Mouse (Mus musculus): Measurements from ENCODE around the gene Sbf1.
A peak's percentile ranks its signal among the peaks of the same experiment; 100 is the strongest.

The Sbf1 gene

DNA sequence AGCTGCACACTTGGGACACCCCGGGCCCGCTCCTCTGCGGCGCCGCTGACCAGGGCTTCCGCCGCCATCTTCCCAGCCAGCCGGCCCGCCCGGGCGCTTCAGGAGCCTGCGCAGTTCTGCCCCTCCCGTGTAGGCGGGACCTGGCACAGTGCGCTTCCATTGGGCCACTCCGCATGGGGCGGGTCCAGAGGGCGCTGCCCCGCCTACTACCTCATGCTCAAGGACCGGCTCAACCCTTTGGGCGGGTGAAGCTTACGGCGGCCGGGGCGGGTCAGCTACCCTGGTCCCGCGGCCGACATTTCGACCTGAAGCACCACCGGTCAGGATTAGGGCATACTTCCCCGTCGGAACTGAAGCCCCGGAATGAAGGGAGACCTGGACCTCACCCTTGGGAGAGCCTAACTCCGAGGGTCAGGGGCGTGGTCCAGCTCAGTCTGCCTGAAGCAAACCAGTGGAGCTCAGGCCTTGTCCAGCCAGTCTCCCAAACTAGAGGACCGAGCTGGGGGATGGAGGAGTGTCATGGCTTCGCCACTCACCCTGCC, at the start of gene Sbf1:
TSS of gene Sbf1 (minus strand) at position 122 of the 542 bp plus-strand sequence.
- DNase-seq (ENCODE audit: low spot score in 2 of 2) = peak; percentile 92 to 97

DNA sequence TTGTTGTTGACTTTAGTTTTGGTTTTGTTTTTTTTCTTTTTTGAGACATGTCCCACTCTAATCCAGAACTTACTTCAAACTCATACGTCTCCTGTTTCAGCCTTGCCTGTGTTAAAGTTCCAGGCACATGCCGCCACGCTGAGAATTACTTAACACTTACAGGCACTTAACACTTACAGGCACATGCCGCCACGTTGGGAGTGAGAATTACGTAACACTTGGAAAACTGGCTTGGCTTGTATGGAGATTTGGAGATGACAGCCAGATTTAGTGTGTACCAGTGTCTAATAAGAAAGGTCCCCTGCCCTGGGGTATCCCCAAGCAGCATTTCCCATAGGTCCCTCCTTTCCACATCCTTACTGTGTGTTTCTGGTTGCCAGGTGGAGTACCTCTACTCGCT, 47.9 kb upstream of the Sbf1 start:
- no peak for DNase-seq (ENCODE audit: low spot score in 2 of 2)

DNA sequence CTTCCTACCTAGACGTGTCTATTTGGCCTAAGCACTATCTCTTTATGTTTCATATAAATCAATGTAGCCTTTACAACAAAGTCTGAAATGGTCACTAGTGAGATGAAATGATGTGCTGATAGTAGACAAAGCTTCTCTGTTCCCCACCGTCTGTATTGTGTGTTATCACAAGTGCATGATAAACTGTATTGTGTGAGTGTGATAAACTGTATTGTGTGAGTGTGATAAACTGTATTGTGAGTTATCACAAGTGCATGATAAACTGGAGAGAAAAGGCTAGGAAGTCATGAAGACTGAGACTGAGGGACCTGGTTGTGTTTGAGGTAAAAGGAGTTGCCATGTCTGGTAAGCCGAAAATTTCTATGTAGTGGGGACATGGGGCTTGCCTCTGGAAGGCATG, 43.7 kb upstream of the Sbf1 start:
- no peak for DNase-seq (ENCODE audit: low spot score in 2 of 2)

GRCm38 (mm10) chr15:89356372-89356771, 41.3 kb upstream of the Sbf1 start:
- peak in 1 of 2 experiments; percentile 72 for DNase-seq (ENCODE audit: low spot score in 2 of 2)

GRCm38 (mm10) chr15:89355241-89356187, 40.4 kb upstream of the Sbf1 start, which contains the start of the genes Lmf2 and Ncaph2:
TSS of gene Lmf2 (minus strand) at chr15:89355659.
TSS of gene Ncaph2 (plus strand) at chr15:89355719.
- DNase-seq (ENCODE audit: low spot score in 2 of 2) = peak; percentile 87 to 95

DNA sequence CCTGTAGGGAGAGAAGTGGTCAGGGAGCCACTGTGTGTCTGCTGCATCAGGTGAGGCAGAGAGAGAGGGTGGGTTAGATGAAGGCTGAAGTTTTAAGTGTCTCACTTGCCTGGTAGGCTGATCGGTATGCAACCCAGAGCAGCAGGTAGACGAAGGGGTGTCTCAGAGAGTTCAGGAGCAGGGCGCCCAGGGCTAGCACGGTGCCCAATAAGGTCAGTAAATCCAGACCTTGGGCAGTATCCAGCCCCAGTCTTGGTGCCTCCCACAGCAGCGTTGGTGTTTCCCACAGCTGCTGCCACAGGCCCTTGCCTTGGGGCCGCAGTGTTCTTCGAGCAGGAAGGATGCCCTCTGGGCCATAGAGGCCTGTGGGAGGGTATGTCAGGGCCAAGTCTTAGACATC, 39.3 kb upstream of the Sbf1 start:
- no peak for DNase-seq (ENCODE audit: low spot score in 2 of 2)

DNA sequence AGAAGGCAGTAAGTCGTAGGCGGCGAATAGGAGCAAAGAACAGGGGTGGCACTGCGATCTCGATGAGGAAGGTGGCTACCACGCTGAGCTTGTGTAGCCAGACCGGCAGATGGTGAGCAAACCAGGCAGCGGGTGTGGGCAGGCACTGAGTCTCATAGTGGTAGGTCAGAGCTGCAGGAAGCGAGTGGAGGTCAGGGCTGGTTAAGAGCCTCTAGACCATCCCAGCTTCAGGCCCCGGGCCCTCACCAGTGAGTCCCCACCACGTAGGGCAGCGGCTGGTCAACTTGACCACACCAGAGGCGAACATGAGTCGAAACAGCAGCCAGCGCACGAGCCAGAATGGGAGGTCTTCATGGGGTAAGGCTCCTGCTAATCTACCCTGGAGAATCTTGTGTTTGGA, 38.7 kb upstream of the Sbf1 start:
- no peak for DNase-seq (ENCODE audit: low spot score in 2 of 2)

DNA sequence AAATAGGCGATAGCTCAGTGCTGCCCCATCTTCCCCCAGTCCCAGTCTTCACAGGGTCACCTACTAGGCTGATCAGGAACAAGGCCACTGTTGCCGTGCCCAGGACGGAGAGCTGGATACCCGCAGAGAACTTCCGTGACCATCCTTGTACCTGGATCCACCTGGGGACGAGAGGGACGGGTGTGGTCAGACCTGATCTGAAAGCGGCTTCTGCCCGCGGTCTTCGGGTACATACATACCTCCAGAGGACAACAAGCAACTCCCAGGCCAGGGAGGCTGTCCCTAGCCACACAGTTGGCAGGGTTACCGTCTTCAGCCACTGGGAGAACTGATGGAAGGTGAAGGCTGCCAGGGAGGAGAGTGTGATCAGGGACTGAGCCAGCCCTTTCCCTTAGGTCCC, 37.7 kb upstream of the Sbf1 start:
- no peak for DNase-seq (ENCODE audit: low spot score in 2 of 2)

DNA sequence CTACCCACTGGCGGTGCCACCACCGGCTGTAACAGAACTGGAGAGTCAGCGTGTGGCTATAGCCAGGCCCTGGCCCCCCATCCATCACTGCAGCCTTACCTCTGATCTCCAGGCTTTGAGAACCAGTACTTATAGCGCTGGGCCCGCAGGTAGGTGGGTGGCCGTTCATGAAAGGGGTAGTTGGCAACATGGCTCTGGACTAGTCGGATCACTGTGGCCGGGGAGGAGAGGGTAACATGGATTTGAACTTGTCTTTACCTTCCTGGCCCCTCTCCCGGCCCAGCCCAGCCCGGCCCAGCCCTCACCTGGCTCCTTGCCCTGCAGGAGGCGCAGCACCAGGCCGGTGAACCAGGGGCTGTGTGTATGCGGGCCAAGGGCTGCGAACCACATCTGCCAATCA, 36.9 kb upstream of the Sbf1 start:
- no peak for DNase-seq (ENCODE audit: low spot score in 2 of 2)

DNA sequence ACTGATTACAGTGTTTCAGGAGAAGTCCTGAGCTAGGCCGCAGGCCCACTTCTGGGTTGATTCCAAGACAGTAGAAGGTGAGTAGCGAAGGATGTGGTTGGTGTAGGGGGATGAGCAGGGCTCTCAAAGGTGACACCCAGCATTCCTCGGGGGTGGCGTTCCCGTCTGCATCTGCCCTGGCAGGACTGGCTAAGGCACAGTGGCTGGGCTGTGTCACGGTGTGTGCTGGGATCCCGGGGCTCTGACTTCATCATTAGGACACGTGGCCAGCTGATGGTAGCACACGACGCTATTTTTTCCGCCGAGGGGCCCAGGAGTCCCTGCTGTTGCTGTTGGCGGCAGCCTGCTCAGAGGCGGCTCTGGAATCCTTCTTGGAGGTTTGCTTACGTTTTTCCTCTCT, 36.2 kb upstream of the Sbf1 start:
- DNase-seq (ENCODE audit: low spot score in 2 of 2) = no peak

DNA sequence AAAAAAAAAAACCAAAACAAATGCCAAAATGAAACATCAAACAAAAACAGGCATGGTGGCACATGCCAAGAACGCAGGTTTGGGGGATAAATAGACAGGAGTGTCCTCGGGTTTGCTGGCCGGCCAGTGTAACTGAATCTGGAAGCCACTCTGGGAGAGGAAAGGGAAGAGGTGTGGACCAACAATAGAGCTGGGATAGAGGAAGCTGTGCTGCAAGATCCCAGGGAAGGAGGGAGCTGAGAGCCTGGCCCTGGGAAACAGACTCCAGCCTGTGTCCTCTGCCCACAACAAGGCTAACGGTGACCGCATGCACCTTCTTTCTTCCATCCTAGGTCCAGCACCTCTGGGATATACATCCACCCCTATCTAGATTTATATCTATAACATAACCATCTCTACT, 35.3 kb upstream of the Sbf1 start:
- no peak for DNase-seq (ENCODE audit: low spot score in 2 of 2)

- no peak for DNase-seq (ENCODE audit: low spot score in 2 of 2)
Measured at GRCm38 (mm10) chr15:89343325-89343724, 28.2 kb upstream of the Sbf1 start.

GRCm38 (mm10) chr15:89341678-89342077, 26.6 kb upstream of the Sbf1 start:
- no peak for DNase-seq (ENCODE audit: low spot score in 2 of 2)

- no peak for DNase-seq (ENCODE audit: low spot score in 2 of 2)
Measured at GRCm38 (mm10) chr15:89340136-89340535, 25.0 kb upstream of the Sbf1 start.

GRCm38 (mm10) chr15:89339696-89340095, 24.6 kb upstream of the Sbf1 start:
- DNase-seq (ENCODE audit: low spot score in 2 of 2) = no peak

DNA sequence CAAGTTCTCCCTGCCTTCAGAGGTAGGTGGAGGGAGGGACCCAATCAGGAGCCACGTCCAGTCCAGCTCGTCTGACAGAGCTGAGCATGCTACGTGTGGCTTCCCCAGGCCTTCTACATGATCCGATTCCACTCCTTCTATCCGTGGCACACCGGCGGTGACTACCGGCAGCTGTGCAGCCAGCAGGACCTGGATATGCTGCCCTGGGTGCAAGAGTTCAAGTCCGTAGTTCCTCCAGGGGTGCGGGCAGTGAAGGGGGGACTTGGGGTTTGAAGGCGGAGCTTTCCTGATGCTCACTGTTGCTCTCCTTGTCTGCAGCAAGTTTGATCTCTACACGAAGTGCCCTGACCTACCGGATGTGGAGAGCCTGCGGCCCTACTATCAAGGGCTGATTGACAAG, 21.3 kb upstream of the Sbf1 start:
- no peak for DNase-seq (ENCODE audit: low spot score in 2 of 2)

DNA sequence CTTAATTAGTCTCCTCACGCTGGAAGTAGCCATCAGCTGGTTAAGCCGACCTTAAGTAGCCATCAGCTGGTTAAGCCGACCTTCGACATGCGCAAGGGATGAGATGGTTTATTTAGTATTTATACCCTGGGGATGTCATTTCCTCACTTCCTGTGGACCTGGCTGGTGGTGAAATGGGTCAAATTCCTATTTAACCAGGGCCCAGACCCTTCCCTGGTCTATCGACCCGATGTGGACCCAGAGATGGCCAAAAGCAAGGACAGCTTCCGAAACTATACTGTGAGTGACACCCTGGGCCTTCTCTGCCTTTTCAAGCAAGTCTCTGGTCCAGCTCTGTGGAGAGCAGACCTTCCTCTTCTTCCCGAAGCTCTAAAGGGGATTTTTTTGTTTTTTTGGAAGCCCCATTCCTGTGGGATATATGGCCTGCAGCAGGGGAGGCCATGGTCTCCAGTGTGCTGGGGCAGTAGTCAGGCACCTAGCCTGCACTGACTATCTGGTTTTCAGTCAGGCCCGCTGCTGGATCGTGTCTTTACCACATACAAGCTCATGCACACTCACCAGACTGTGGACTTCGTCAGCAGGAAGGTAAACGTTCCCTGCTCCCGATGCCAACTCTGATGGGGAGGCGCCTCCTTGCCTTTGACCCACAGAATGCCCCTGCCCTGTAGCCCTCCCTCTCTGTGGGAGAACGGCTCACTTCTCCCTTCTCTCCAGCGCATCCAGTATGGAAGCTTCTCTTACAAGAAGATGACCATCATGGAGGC, 19.8 kb upstream of the Sbf1 start:
- no peak for DNase-seq (ENCODE audit: low spot score in 2 of 2)

GRCm38 (mm10) chr15:89334271-89334670, 19.2 kb upstream of the Sbf1 start, which contains the start of gene Miox:
TSS of gene Miox (plus strand) at chr15:89334398.
- no peak for DNase-seq (ENCODE audit: low spot score in 2 of 2)

DNA sequence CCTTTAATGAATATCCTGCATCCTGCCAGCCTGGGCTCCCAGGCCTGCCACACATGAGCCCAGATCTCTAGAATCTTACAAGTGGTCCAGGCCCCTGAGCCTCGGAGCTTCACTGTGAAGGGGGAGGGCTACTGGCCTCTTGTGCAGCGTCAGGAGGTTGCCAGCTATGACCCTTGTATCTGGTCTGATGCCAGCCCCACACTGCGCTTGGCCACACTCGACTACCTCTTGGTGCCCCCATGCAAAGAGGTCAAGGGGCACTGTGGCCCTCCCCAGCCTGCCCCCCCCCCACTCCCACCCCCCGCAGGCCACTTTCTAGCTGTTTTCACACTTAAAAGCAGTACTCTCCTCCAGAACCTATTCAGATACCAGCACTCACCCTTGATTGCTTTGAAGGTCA, 11.3 kb upstream of the Sbf1 start:
- DNase-seq (ENCODE audit: low spot score in 2 of 2) = no peak

DNA sequence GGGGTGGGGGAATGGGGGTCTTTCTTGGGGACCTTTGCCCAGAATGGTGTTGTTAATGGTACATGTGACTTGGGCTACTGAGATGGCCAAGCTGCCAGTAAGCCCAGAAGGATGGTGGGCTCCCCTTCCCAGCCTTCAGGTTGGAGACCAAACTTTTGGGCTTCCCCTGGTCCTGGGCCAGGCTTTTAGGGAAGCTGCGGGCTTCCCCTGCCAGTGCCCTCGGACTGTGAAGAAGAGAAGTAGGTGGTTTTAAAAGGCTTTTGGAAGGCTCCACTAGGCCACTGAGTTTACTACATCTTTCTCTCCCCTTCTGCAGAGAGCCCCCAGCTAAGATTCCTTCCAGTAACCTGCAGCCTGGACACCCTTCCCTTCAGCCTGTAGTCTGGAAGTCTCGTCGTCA, 8.5 kb upstream of the Sbf1 start:
- DNase-seq (ENCODE audit: low spot score in 2 of 2) = no peak

- no peak for DNase-seq (ENCODE audit: low spot score in 2 of 2)
Measured at GRCm38 (mm10) chr15:89322670-89323522, 7.8 kb upstream of the Sbf1 start, which contains the start of gene Adm2. TSS of gene Adm2 (plus strand) at chr15:89322720.

All from cerebellum, postnatal 4 days (tissue).